Mouse (Mus musculus): Measurements from ENCODE around the gene Gpr137.
"Not testable (repeated sequence)": the region's sequence is repeated elsewhere in the genome, so short reads cannot be mapped to it uniquely, and the experiment has no call there.

Gpr137 gene

GRCm38 (mm10) chr19:6921647-6922567 is 20.4 kb downstream of the Gpr137 start, which contains the start of gene Esrra:
Gene Esrra (minus strand): TSS chr19:6921813.
- DNase-seq (ENCODE audit: low spot score in 2 of 2): peak; percentile 100

- DNase-seq (ENCODE audit: low spot score in 2 of 2): peak in 1 of 2 experiments; percentile 37
Measured at GRCm38 (mm10) chr19:6920741-6921636, 21.3 kb downstream of the Gpr137 start.

GRCm38 (mm10) chr19:6919876-6920740 is 22.2 kb downstream of the Gpr137 start:
- peak in 1 of 2 experiments; percentile 36 for DNase-seq (ENCODE audit: low spot score in 2 of 2)

GRCm38 (mm10) chr19:6919431-6919830 is 22.8 kb downstream of the Gpr137 start:
- DNase-seq (ENCODE audit: low spot score in 2 of 2): peak in 1 of 2 experiments; percentile 2

GRCm38 (mm10) chr19:6918321-6918720 is 24.0 kb downstream of the Gpr137 start:
- DNase-seq (ENCODE audit: low spot score in 2 of 2): no peak

GRCm38 (mm10) chr19:6916496-6916895 is 25.8 kb downstream of the Gpr137 start:
- DNase-seq (ENCODE audit: low spot score in 2 of 2): no peak

GRCm38 (mm10) chr19:6915276-6915675 is 27.0 kb downstream of the Gpr137 start:
- no peak for DNase-seq (ENCODE audit: low spot score in 2 of 2)

- DNase-seq (ENCODE audit: low spot score in 2 of 2): no peak
Measured at GRCm38 (mm10) chr19:6914540-6914939, 27.7 kb downstream of the Gpr137 start.

- no peak for DNase-seq (ENCODE audit: low spot score in 2 of 2)
Measured at GRCm38 (mm10) chr19:6913991-6914390, 28.3 kb downstream of the Gpr137 start.

- no peak for DNase-seq (ENCODE audit: low spot score in 2 of 2)
Measured at GRCm38 (mm10) chr19:6913036-6913435, 29.2 kb downstream of the Gpr137 start.

- peak in 1 of 2 experiments; percentile 2 for DNase-seq (ENCODE audit: low spot score in 2 of 2)
Measured at GRCm38 (mm10) chr19:6912205-6912970, 29.9 kb downstream of the Gpr137 start.

- DNase-seq (ENCODE audit: low spot score in 2 of 2): peak in 1 of 2 experiments; percentile 7
Measured at GRCm38 (mm10) chr19:6911101-6912074, 30.9 kb downstream of the Gpr137 start.

- not testable (repeated sequence) for DNase-seq (ENCODE audit: low spot score in 2 of 2)
Measured at GRCm38 (mm10) chr19:6910306-6910705, 32.0 kb downstream of the Gpr137 start.

GRCm38 (mm10) chr19:6909507-6910289 is 32.6 kb downstream of the Gpr137 start, which contains the start of the genes Trmt112 and Prdx5:
Gene Trmt112 (plus strand): TSS chr19:6909698.
Gene Prdx5 (minus strand): TSS chr19:6910106.
- DNase-seq (ENCODE audit: low spot score in 2 of 2): peak; percentile 92

GRCm38 (mm10) chr19:6909021-6909420 is 33.3 kb downstream of the Gpr137 start:
- DNase-seq (ENCODE audit: low spot score in 2 of 2): no peak

GRCm38 (mm10) chr19:6907811-6908540 is 34.3 kb downstream of the Gpr137 start:
- peak in 1 of 2 experiments; percentile 5 for DNase-seq (ENCODE audit: low spot score in 2 of 2)

- peak in 1 of 2 experiments; percentile 2 for DNase-seq (ENCODE audit: low spot score in 2 of 2)
Measured at GRCm38 (mm10) chr19:6907094-6907493, 35.2 kb downstream of the Gpr137 start.

Data from right cerebral cortex, adult 2 months (tissue).